Mouse (Mus musculus) C2C12 (cell line): Measurements from ENCODE around the gene Col3a1.

ENCODE experiments used
- CTCF ChIP-seq: IDR thresholded peaks from one replicate; pipeline ENCODE4 v1.5.1; 2011; ENCODE audit not compliant: control insufficient read depth, insufficient read depth, insufficient read length
- FOSL1 ChIP-seq: IDR thresholded peaks from one replicate; pipeline ENCODE4 v1.8.0; 2011; ENCODE audit warnings: mild to moderate bottlenecking, low read length; ENCODE audit not compliant: poor library complexity, insufficient read depth, severe bottlenecking
- MAX ChIP-seq: IDR thresholded peaks from one replicate; pipeline ENCODE4 v1.6.1; 2011; ENCODE audit warnings: mild to moderate bottlenecking, control low read depth
- MYOD1 ChIP-seq: IDR thresholded peaks from one replicate; pipeline ENCODE4 v1.6.1; 2011; ENCODE audit warnings: low read depth; ENCODE audit not compliant: control insufficient read depth, insufficient read length
- MYOG ChIP-seq: IDR thresholded peaks from one replicate; pipeline ENCODE4 v1.6.1; 2011; ENCODE audit not compliant: control insufficient read depth, insufficient read length; ENCODE audit errors: extremely low read depth
- USF1 ChIP-seq: IDR thresholded peaks from one replicate; pipeline ENCODE4 v1.6.1; 2011; ENCODE audit warnings: low read depth, mild to moderate bottlenecking, control low read depth, moderate library complexity

DNA sequence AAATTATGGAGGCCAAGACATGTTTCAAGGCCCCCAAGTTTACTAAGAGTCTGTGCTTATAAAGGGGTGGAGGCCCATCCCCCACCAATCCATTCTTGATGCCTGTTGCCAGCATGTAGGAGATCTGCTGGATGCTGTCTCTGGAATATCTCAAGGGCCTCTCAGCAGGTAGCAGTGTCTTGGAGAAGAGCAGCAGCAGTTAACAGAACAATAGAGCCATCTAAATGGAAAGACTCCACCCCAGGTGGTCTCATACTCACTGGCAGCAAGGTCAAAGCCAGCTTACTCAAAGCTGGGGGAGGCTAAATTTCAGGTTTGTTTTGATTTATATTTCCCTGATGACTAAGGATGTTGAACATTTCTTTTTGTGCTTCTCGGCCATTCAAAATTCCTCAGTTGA lies 46.7 kb downstream of the Col3a1 start:
- TF ChIP-seq CTCF (no peak), MAX (no peak), MYOG (no peak), MYOD1 (no peak), FOSL1 (no peak), USF1 (no peak)
